In the genomic region with DNA sequence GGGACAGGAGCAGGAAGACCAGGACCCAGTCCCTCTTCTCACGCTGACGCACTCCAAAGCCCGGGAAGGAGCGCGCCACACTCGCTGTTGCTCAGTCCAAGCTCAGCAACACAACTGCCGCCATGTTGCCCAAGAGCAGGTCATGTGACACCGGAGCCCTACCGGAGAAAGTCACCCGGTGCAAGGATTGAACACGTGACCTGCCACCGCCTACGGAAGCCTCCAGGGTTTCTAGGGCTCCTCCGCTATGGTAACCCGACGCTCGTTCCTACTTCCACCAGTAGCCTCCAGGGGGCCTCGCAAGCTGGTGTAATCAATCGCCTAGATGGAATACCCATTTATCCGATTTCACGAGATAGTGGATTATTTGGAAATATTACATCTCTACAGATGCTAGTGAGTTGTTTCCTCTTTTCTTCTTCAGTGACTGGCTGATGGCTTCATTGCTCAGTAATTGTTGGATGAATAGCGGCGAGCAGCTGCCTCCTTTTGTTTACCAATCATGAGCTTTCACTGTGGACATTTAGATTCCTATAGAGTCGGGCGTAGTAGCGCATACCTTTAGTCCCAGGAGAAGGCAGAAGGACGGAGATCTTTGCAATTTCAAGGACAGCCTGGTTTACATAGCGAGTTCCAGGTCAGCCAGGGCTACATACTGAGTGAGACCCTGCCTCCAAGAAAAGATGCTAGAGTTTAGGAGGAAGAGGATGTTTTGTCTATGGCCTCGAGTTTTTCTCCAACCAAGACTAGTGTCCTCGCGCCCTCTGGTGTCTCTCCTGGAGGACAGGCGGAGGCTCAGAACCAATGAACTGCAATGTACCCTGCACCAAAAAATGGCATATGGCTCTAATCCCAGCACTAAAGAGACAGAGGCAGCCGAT, we compare ENCODE assay signal across 8 mouse cellular contexts. TPM values are rescaled to one million over a fixed set of nuclear protein-coding genes. Genes with fewer than 3 reads are reported as not detected.
A peak's percentile ranks its signal among the peaks of the same experiment; 100 is the strongest.
DNase-seq lines count a peak whose midpoint lies in the region; ATAC-seq and TF ChIP-seq lines count a peak whose summit lies in the region.

A gene (minus strand): TSS at position 173 of the 881 bp plus-strand sequence.

- no peaks in the 10 kb centered on the region for H3K27me3 ChIP-seq in embryonic facial prominence, embryonic 13.5 days
- no peaks in the 10 kb centered on the region for H3K27me3 ChIP-seq in kidney, adult 2 months (replicated peaks; ENCODE audit: control insufficient read depth, insufficient read depth, low read length)
- no peaks in the 10 kb centered on the region for H3K27me3 ChIP-seq in limb, embryonic 12.5 days
- no peaks in the 10 kb centered on the region for H3K27me3 ChIP-seq in midbrain, embryonic 15.5 days (replicated peaks)
- no peaks in the 10 kb centered on the region for H3K27me3 ChIP-seq in spleen, adult 2 months (ENCODE audit: control insufficient read depth, insufficient read depth, low read length)

- DNase-seq in 3134 (ENCODE audit: extremely low read depth, insufficient read length, low spot score), result peak; percentile 82
- peak; percentile 96 to 97 for DNase-seq in adrenal gland, postnatal 36 days
- DNase-seq in heart, adult 18-20 months, result peak; percentile 97
- DNase-seq in kidney, adult 2 months, result peak; percentile 99
- peak; percentile 90 to 94 for DNase-seq in spleen, adult 2 months (ENCODE audit: low read depth in 1 of 2, low spot score in 2 of 2)

- peak within 1 kb of the TSS; percentile 80 for H3K27ac ChIP-seq in embryonic facial prominence, embryonic 13.5 days
- peak within 1 kb of the TSS; percentile 14; the same call in 1 of the 2 replicates for H3K27ac ChIP-seq in kidney, adult 2 months (ENCODE audit: insufficient read depth, low read depth, low read length)
- H3K27ac ChIP-seq in limb, embryonic 12.5 days, result peak within 1 kb of the TSS; percentile 79
- peak within 1 kb of the TSS; percentile 87 for H3K27ac ChIP-seq in midbrain, embryonic 15.5 days
- H3K27ac ChIP-seq in spleen, adult 2 months (ENCODE audit: insufficient read depth, low read length), result peak within 1 kb of the TSS; percentile 52

- TF ChIP-seq CTCF in kidney, adult 2 months (conservative IDR thresholded peaks at IDR 0.05; ENCODE audit: insufficient read depth, insufficient read length, low read depth, low read length), result peak; percentile 78
- peak; percentile 73; the same call in 1 of the 2 replicates for TF ChIP-seq CTCF in spleen, adult 2 months (IDR thresholded peaks at IDR 0.05; ENCODE audit: extremely low read depth, insufficient read depth, insufficient read length, insufficient replicate concordance)

- peaks cover 20% of the 10 kb centered on the region for H3K36me3 ChIP-seq in embryonic facial prominence, embryonic 13.5 days
- 0 out of 2 replicates have a peak, but pooled peaks cover 1% of the 10 kb centered on the region for H3K36me3 ChIP-seq in kidney, adult 2 months (ENCODE audit: control insufficient read depth, insufficient read depth, low read length)
- H3K36me3 ChIP-seq in limb, embryonic 12.5 days, result peaks cover 27% of the 10 kb centered on the region
- peaks cover 4% of the 10 kb centered on the region for H3K36me3 ChIP-seq in midbrain, embryonic 15.5 days (replicated peaks)
- peaks cover 11% of the 10 kb centered on the region for H3K36me3 ChIP-seq in spleen, adult 2 months (ENCODE audit: control insufficient read depth, insufficient read depth, low read length)

- WGBS in embryonic facial prominence, embryonic 13.5 days, result under 1% methylated on average over 33 of the region's 33 CpGs
- WGBS in kidney, adult 2 months, result under 1% methylated on average over 33 of the region's 33 CpGs
- under 1% methylated on average over 33 of the region's 33 CpGs for WGBS in limb, embryonic 12.5 days
- WGBS in midbrain, embryonic 15.5 days, result 1% methylated on average over 33 of the region's 33 CpGs
- under 1% methylated on average over 33 of the region's 33 CpGs for WGBS in spleen, adult 2 months

- peaks cover 9% of the 10 kb centered on the region for H3K4me1 ChIP-seq in embryonic facial prominence, embryonic 13.5 days
- H3K4me1 ChIP-seq in kidney, adult 2 months (ENCODE audit: control insufficient read depth, insufficient read depth, low read length), result peaks cover 12% of the 10 kb centered on the region; the same call in 1 of the 2 replicates
- peaks cover 8% of the 10 kb centered on the region for H3K4me1 ChIP-seq in limb, embryonic 12.5 days (replicated peaks)
- H3K4me1 ChIP-seq in midbrain, embryonic 15.5 days, result peaks cover 27% of the 10 kb centered on the region
- peaks cover 9% of the 10 kb centered on the region; the same call in 1 of the 2 replicates for H3K4me1 ChIP-seq in spleen, adult 2 months (ENCODE audit: control insufficient read depth, insufficient read depth, insufficient read length)

- peak within 1 kb of the TSS; percentile 98 for H3K4me3 ChIP-seq in embryonic facial prominence, embryonic 13.5 days
- H3K4me3 ChIP-seq in kidney, adult 2 months (ENCODE audit: insufficient read depth, low read depth, low read length), result peak within 1 kb of the TSS; percentile 90
- H3K4me3 ChIP-seq in limb, embryonic 12.5 days (replicated peaks), result peak within 1 kb of the TSS; percentile 90
- H3K4me3 ChIP-seq in midbrain, embryonic 15.5 days, result peak within 1 kb of the TSS; percentile 92
- H3K4me3 ChIP-seq in spleen, adult 2 months (ENCODE audit: extremely low read depth, insufficient read depth, insufficient read length), result peak within 1 kb of the TSS; percentile 88

- TF ChIP-seq POLR2A in kidney, adult 2 months (IDR thresholded peaks at IDR 0.05; ENCODE audit: low read depth, low read length), result no peak
- peak; percentile 50; the same call in 1 of the 2 replicates for TF ChIP-seq POLR2A in spleen, adult 2 months (IDR thresholded peaks at IDR 0.05; ENCODE audit: low read depth, low read length)

- H3K4me2 ChIP-seq in embryonic facial prominence, embryonic 13.5 days, result peak within 1 kb of the TSS; percentile 98
- H3K4me2 ChIP-seq in limb, embryonic 12.5 days, result peak within 1 kb of the TSS; percentile 95
- H3K4me2 ChIP-seq in midbrain, embryonic 15.5 days, result peak within 1 kb of the TSS; percentile 88

- H3K9ac ChIP-seq in embryonic facial prominence, embryonic 13.5 days, result peak within 1 kb of the TSS; percentile 89
- H3K9ac ChIP-seq in limb, embryonic 12.5 days (replicated peaks), result peak within 1 kb of the TSS; percentile 79
- peak within 1 kb of the TSS; percentile 70 for H3K9ac ChIP-seq in midbrain, embryonic 15.5 days

- peak; percentile 96 for ATAC-seq in embryonic facial prominence, embryonic 13.5 days (ENCODE audit: insufficient number of reproducible peaks, insufficient read depth, low FRiP score, low TSS enrichment, low read depth)
- peak; percentile 93 for ATAC-seq in limb, embryonic 12.5 days (ENCODE audit: insufficient number of reproducible peaks, insufficient read depth, low FRiP score, low TSS enrichment, low read depth)
- ATAC-seq in midbrain, embryonic 15.5 days (replicated peaks), result peak; percentile 97

- H3K9me3 ChIP-seq in embryonic facial prominence, embryonic 13.5 days, result no peaks in the 10 kb centered on the region
- no peaks in the 10 kb centered on the region for H3K9me3 ChIP-seq in limb, embryonic 12.5 days
- no peaks in the 10 kb centered on the region for H3K9me3 ChIP-seq in midbrain, embryonic 15.5 days

RNA-seq across cellular contexts. Expression of the gene that starts here (rescaled TPM):
- 10 to 100 TPM; 35.5 to 37.4 TPM for total RNA-seq in adrenal gland, postnatal 36 days (2021)
- polyA plus RNA-seq in embryonic facial prominence, embryonic 13.5 days (2015; fragmentation: Nextera tagmentation; extraction: Ambion mirVana), result 62.0 and 63.5 TPM in 2 replicates
- total RNA-seq in heart, adult 18-20 months (2021), result 10 to 100 TPM; 24.8 to 25.8 TPM
- 102 and 168 TPM in 2 replicates for polyA plus RNA-seq in kidney, adult 2 months (2012; rRNA removed)
- polyA plus RNA-seq in limb, embryonic 12.5 days (2016; fragmentation: Nextera tagmentation; extraction: Ambion mirVana), result 57.2 and 58.8 TPM in 2 replicates
- polyA plus RNA-seq in midbrain, embryonic 15.5 days (2015; fragmentation: Nextera tagmentation; extraction: Ambion mirVana), result 95.4 and 96.0 TPM in 2 replicates
- polyA plus RNA-seq in spleen, adult 2 months (2012; rRNA removed), result 115 and 208 TPM in 2 replicates

Comparison
In these comparisons a context has a peak if more than half of its experiments do, and no peak if none do; other contexts are left out.
1. Peak in every context shown above with its lines: DNase-seq, ATAC-seq, H3K4me3 ChIP-seq and H3K27ac ChIP-seq.
2. H3K27ac ChIP-seq: peak in every context shown above with its lines; median percentile 87 in midbrain, embryonic 15.5 days; 80 in embryonic facial prominence, embryonic 13.5 days; 79 in limb, embryonic 12.5 days; 52 in spleen, adult 2 months; 14 in kidney, adult 2 months.